Mouse (Mus musculus) adrenal gland, adult 8-10 months (tissue): ENCODE results near the gene Pex6. TPM values are rescaled to one million over a fixed set of nuclear protein-coding genes. Genes with fewer than 3 reads are reported as not detected.

Experiments
- DNase-seq: peaks from one replicate; pipeline ENCODE4 v3.0.0; 2022
- total RNA-seq, 4 experiments: library from RNA; stranded (reverse); gene quantifications; 2 replicates each; pipeline ENCODE4 v1.2.4; 2022

The Pex6 gene
- total RNA-seq, result 10 to 100 TPM; 56.2 to 74.2 (median 61.8) TPM

DNA sequence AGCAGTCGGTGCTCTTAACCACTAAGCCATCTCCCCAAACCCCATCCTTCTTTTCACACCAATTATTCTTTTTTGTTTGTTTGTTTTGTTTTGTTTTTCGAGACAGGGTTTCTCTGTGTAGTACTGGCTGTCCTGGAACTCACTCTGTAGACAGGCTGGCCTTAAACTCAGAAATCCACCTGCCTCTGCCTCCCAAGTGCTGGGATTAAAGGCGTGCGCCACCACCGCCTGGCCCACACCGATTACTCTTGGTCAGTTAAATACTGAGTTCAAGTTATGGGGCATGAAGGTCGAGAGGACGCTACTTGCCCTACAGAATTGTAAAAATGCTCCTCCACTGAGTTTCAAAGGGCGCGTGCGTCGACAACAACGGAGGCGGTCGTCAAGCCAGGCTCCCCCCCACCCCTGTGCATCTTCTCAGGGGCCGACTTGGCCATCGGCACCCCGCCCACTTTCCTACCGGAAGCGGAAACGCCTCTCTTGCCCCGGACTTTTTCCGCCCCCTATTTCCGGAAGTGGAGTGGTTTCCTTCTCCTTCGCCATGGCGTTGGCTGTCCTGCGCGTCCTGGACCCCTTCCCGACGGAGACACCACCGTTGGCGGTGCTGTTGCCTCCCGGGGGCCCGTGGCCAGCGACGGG, at the start of gene Pex6:
Pex6 (plus strand) TSS at position 505 of the 639 bp plus-strand sequence.
- DNase-seq, result peak; percentile 87

DNA sequence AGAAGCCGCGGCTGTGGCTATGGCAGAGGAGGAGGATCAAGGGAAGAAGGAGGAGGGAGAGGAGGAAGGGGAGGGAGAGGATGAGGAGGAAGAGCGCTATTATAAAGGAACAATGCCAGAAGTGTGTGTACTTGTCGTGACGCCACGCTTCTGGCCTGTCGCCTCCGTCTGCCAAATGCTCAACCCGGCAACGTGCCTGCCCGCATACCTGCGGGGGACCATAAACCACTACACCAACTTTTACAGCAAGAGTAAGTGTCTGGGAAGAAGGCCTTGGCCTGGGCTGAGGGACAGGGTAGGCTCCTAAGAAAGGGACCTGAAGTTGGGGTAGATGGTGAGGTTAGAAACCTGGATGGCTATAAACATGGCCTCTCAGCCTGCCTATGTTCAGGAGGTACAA, 49.3 kb upstream of the Pex6 start:
- DNase-seq, result no peak

DNA sequence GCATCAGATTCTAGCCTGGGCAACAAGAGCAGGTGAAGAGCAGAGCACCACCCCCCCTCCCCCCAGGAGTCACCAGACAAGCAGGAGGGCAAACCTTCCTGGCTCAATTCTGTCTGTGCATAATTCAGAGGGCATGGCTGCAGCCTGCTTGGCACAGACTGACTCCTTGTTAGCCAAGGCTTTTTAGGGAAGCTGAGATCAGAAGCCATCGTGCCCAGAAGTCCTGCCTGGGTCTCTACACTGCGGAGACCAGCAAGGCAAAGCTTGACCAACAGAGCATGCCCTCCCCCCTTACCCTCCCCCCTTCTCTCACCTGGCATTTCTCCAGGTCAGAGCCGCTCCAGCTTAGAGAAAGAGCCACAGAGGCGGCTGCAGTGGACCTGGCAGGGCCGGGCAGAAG, 48.5 kb upstream of the Pex6 start:
- DNase-seq, result no peak

DNA sequence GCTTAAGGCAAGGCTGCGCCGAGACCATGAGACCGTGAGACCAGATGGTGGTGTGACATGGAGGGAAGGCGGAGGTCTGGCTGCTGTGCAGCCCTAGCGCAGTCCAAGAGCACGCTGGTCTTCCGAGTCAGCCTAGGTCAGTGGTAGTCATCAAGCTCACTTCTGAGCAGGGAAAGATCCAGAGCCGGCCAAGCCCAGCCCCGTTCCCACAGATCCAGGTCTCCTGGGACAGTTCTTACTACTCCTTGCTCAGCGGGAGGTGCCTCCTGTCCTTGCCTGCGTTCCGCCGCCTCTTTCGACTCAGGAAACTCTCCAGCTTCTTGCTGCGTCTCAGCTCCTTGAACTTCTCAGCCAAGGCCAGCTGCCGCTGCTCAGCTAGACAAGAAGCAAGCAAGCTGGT, 43.6 kb upstream of the Pex6 start:
- DNase-seq, result no peak

DNA sequence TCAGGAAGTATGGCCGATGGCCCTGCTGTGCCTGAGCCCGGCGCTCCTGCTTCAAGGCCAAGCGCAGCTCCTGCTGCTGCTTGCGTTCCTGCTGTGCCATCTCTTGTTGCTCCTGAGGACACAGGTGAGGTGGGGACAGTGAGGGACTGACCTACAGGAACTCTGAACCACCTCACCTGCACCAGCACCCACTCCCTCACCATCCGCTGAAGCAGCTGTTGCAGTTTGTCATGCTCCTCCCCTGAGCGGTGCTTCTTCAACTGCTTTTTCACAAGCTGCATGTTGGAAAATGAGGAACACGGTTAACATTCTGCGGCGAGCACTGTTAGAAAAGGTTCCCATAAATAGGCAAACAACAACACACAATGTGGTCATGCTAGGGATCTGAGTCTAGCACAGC, 41.4 kb upstream of the Pex6 start:
- DNase-seq, result no peak

DNA sequence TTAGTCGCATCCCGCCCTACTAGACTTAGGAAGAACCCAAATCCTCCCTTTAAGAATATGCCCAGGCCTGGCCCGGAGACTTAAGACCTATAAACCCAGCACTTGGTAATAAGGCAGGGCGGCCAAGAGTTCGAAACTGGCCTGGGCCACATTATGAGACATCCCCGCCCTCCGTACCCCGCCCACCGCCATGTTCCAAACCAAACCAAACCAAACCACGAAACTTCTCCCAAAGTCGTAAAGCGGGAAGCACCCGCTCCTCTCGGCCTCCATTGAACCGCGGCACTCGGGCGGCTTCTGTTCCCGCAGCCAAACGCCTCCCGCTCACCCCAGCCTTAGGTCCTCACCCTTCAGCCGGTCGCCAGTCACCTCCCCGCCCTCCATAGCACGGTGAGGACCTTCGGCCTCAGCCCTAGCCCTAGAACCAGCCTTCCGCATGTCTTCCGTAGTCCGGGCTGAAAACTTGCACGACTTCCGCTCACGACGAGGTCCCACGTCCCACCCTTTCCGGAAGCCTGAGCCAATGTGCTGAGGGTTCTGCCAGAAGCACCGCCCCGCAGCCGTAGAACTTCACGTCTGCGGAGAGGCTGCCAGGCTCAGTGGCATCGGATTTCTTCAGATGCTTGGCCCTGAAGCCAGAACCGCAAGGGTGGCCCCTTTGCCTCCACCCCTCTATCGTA, 37.3 kb upstream of the Pex6 start, which contains the start of gene Rrp36:
Rrp36 (minus strand) TSS at position 503 of the 680 bp plus-strand sequence.
- DNase-seq, result peak; percentile 88

DNA sequence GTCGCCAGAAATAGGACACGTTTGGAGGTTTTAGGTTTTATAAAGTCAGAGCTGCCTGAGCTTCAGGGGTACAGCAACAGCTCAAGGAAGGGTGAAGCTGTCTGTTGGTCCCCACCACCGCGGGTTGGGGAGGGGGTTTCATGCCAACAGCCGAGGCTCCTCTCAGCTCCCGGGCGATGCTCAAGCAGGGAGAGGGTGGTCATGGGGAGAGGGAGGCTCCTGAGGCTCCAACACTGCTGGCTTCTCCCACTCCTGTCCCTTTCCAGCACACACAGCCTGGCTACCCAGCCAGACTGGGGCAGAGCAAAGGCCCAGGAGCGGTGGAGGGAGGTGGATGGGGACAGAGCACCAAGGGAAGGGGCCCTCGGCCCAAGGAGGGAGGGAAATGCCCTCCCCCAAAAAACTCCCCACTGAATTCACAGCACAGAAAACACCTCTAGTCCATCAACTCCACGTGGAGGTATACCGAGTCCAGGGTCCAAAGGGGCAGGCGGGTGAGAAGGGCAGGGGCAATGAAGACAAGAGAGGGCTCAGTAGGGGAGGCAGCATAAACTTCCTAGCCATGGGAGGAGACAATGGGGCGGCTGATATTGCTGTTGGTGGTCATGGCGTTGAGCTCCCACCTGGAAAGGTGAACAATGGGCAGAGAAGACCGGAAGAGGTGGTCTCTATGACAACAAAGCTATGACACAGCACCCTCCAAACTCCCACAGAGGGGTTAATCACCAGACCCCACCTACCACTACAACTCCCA, 36.6 kb upstream of the Pex6 start:
- DNase-seq, result no peak

DNA sequence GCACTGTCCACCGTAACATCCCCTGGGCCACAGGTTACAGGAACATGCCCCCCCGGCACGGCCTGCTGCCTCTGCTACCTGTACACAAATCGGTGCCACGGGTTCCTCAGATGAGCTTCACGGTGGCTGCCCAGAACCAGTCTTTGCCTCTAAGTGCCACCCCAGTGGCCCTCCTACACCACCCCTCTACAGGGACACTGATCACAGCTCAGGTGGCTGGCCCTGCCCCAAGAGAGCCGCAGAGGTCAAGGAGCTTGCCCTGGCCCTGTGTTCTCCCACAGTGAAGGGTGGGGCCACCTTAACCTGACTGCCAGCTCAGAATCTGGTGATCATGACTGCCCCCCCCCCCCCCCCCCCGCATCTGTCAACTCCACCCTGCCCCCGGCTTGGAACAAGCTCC, 32.8 kb upstream of the Pex6 start, which contains the start of gene Mea1:
Mea1 (plus strand) TSS at position 378 of the 400 bp plus-strand sequence.
- DNase-seq, result no peak

DNA sequence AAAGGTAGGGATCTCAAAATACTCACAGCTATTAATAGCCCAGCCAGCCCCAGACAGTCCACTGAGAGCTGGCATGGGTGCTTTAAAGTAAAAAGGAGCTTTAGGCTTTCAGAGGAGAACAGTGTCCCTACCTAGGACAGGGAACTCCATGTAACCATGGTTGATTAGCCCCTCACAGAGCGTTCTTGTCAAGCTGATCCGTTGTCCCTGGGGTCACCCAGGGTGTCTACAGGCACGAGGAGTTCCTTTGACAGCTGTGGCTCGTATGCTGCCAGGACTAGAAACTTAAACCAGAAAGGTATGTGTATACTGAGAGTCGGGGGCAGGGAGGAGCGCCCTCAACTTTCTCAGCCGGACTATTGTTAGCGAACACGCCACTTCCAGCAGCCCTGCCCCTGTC, 32.4 kb upstream of the Pex6 start:
- no peak for DNase-seq

DNA sequence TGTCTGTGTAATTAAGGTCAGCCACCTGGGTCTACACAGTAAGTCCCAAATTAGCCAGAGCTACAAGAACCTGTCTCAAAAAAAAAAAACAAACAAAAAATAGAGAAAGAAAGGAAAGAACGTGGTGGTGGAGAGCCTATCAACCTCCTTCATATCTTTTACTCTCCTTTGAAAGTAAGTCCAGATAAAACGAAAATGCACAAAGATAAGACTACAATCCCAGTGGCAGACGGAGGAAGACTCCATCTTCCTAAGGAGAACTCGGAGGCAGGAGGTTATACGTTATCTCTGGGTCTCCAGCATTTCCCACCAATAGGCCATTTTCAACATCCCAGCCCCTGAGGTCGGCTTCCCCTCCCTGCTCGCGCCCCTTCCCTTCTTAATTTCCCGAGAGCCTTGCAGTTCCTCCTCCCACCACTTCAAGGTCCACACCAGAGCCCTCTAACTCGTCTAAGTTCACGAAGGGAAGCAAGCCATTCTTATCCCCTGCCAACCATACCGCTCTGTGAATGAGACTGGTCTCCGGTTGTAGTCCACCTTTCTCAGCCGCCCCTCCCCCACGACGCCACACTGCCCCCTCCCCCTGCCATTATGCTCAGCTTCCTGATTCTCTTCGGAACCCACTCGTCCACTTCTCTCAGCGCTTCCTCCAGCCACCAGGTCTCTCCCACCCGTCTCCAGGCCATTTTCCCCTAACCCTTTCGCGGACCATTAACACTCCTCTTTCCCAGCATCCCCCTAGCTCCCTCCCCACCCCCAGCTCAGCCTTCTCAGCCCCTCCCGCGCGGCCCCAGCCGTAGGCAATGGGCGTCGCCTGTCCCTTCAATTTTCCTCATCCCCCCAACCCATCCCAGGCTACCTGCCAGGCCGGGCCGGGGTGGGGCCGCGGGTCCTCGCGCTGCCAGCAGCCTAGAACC, 31.2 kb upstream of the Pex6 start:
- no peak for DNase-seq

DNA sequence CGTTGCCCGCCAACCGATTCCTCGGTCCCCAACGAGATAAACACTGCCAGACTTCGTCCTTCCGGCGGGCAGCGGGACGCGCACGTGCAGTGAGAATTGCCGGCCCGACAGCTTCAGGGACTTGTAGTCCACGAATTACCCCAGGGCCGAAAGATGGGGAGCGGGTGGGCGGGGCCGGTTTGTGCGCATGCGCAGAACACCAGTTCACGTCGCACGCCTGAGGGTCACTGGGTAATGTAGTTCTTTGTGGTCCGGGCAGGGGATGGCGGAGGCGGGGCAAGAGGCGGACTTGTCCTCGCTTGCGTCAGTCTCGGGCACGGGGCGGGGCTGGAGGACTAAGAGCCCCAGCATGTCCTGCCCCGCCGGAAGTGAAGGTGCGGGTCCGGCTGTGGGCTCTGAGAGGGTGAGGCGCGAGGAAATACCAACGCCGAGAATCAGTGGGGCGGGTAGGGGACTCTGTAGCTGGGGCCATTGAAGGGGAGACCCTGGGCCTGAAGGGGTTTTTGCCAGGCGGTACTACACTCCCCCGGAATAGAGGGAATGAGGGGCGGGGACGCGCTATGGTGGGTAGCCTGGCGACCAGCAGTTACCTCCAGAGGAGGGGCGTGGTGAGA, 30.4 kb upstream of the Pex6 start, which contains the start of gene Klhdc3:
Klhdc3 (minus strand) TSS at position 155 of the 614 bp plus-strand sequence.
- peak; percentile 96 for DNase-seq

DNA sequence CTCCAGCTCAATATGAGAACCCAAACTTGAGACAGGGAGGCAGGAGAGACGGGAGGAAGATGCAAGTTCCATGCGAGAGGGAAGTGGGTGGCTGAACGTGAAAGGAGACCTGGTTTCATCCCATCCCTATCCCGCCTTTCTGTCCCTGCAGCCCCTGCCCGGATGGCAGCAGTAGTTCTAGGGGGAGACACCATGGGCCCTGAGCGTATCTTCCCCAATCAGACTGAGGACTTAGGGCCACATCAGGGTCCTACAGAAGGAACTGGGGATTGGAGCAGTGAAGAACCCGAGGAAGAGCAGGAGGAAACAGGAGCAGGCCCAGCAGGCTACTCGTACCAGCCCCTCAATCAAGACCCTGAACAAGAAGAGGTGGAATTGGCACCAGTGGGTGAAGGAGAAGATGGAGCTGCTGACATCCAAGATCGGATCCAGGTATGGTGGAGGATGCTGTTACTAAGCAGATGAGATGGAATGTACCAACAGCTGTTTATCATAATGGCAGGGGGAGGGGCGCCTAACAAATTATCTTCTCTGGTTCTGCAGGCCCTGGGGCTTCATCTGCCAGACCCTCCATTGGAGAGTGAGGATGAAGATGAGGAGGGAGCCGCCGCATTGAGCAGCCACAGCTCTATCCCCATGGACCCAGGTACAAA, 29.7 kb upstream of the Pex6 start:
- no peak for DNase-seq

DNA sequence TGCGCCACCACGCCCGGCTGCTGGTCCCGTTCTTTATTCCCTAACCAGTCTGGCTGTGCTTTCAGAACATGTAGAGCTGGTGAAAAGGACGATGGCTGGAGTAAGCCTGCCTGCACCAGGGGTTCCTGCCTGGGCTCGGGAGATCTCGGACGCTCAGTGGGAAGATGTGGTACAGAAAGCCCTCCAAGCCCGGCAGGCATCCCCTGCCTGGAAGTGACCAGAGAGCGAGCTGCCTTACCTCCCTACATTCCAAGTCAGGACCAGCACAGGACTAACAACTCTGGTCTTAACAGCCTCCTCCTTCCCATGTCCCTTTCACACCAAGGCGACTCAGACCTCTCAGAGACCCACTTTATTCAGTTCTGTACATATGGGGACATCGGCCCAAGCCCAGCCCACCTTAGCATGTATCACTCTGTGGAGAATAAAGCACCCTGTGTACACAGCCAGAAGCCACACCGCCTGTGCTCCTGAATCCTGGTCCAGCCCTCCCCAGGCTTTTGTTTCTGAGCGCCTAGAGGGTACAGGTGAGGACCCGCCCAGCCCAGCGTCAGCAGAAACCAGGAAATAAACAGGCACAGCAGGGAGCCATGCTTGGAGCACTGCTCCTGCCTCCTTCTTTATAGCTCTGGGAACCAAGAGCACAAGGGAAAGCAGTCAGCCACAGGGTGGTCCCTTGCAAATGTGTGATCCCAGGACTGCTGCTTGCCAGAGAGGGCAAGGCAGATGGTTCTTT, 28.4 kb upstream of the Pex6 start:
- DNase-seq, result no peak

DNA sequence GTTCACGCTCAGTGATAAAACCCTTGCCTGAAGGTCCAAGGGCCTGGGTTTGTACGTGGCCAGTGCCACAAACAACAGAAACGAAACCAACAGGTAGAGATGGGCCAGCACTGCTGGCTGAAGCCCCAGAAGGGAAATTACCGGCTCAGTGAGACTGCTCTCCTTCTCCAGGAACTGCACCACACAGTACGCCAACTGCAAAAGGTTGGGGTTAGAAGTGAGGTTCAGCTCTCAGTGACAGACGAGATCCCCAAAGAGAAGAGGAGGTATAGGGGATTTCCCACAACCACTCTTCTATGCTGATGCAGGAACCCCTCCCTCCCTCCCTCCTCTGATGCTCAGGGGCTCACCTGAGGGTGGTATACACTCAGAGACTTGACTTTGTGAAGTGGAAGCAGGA, 25.4 kb upstream of the Pex6 start:
- DNase-seq, result no peak

DNA sequence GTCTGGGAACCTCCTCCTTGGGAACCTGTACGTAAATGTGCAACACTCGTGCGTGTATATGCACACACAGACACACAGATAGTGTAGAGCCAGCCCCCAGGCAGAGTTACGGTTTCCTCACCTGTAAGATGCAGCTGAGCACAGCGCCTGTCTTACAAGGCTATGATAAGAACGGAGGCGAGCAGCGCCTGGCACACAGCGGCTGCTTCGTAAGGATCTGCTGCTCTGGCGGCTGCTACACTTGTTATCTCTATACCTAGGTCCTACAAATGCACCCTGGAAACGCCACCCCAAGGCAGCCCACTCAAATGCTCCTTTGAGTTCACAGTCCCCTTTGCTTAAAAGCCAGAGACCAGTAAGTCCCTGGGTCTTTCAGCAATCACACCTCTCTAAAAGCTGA, 20.6 kb upstream of the Pex6 start:
- no peak for DNase-seq

DNA sequence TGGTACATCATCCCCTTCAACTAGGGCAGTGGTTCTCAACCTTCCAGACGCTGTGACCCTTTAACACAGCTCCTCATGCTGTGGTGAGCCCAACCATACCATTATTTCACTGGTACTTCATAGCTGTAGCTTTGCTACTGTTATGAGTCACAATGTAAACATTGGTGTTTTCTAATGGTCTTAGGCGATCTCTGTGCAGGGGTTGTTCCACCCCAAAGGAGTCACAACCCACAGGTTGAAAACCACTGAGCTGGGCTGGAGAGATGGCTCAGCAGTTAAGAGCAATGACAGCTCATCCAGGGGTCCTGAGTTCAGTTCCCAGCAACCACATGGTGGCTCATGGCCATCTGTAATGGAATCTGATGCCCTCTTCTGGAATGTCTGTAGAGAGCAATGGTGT, 19.9 kb upstream of the Pex6 start:
- DNase-seq, result no peak

DNA sequence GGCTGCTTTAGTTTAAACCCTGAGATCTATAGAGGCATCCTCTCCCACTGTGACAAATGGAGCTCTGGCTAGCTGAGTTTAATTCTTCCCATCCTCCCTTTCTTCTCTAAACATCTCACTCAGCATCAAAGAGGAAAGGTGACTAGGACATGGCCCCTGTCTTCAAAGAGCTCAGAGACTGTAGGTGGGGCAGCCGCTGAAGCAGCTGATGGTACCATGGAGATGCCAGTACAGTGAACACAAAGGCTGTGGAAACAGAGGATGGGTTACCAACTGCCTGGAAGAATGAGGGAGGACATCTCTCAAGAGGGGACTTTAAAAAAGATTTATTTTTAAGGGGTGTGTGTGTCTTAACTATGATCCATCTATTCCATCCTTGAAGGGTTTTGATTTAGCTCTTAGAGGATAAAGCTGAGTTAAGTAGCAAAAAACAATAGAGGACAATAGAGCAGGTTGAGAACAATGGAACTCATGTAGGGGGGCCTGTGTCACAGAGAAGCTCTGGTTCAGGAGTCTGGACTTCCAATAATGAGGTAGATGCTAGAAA, 16.7 kb upstream of the Pex6 start:
- DNase-seq, result no peak

DNA sequence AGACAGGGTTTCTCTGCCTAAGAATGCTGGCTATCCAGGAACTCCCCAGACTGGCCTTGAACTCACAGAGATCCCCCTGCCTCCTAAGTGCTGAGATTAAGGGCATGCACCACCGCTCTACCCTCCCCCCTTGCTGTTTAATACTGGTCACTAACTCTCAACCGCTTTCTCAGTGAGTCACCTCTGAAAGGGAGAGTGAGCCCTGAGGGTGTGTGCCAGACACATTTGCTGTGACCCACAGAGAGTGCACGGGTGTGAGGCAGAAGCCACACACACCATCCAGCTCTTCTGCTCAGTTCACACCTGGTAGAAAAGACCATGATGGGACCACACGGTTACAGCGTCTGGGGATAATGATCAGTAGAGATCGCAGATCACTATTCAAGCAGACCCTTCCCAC, 12.7 kb upstream of the Pex6 start:
- no peak for DNase-seq

DNA sequence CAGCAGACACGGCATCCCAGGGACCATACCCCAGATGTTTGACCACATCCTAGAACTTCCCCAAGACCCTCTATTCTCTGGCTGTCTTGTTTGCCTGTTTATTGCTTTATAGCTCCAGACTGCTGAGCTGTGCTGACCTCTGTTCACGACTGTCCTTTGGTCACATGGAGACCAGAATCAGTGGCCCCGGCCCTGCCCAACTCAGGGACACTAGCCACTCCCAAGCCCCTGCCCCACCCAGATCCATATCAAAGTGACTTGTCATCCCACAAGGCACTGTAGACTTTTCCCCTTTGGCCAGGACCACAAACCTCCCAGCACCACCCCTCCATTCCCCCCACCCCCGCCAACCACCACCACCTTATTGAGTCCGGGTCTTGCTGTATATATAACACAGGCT, 12.0 kb upstream of the Pex6 start:
- no peak for DNase-seq

DNA sequence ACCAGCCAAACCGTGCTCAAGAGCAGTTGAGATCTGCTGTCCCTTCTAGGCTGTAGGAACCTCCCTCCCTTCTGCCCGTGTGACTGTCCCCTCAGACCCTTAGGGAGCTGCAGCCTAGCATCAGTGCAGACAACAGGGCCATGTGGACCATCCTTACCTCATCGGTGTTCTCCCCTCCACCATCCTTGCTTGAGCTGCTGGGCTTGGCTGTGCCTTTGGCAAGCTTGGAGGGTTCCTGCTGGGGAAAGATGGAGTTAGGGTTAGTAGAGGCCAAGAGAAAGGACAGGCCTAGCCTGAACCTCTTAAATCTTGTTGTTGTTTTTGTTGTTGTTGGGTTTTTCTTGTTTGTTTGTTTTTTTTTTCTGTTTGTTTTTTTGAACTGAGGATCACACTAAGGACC, 11.4 kb upstream of the Pex6 start:
- no peak for DNase-seq
